Mouse (Mus musculus) intestine, embryonic 15.5 days (tissue): ENCODE results near the gene Ccdc141. TPM values are rescaled to one million over a fixed set of nuclear protein-coding genes. Genes with fewer than 3 reads are reported as not detected.

Experiments
- ATAC-seq: fragments of 200-750 bp; cut with Nextera tagmentation; 2 replicates; pipeline ENCODE4 v1.8.0; 2017; ENCODE audit warnings: moderate TSS enrichment, moderate library complexity
- H3K27ac ChIP-seq: fragments of 300-500 bp; sonication (generic); 2 replicates; pipeline ENCODE4 v1.5.1; 2015; ENCODE audit warnings: mild to moderate bottlenecking, inconsistent platforms
- H3K27me3 ChIP-seq: fragments of 300-500 bp; sonication (generic); replicated peaks from 2 replicates; pipeline ENCODE4 v1.6.1; 2015; ENCODE audit warnings: inconsistent platforms
- H3K36me3 ChIP-seq: fragments of 300-500 bp; sonication (generic); 2 replicates; pipeline ENCODE4 v1.6.1; 2015; ENCODE audit warnings: inconsistent platforms
- H3K4me1 ChIP-seq: fragments of 300-500 bp; sonication (generic); replicated peaks from 2 replicates; pipeline ENCODE4 v1.6.1; 2015; ENCODE audit warnings: inconsistent platforms
- H3K4me2 ChIP-seq: fragments of 300-500 bp; sonication (generic); replicated peaks from 2 replicates; pipeline ENCODE4 v1.6.1; 2015; ENCODE audit warnings: mild to moderate bottlenecking, inconsistent platforms
- H3K4me3 ChIP-seq: fragments of 300-500 bp; sonication (generic); replicated peaks from 2 replicates; pipeline ENCODE4 v1.5.1; 2015; ENCODE audit warnings: inconsistent platforms
- H3K9ac ChIP-seq: fragments of 300-500 bp; sonication (generic); 2 replicates; pipeline ENCODE4 v1.6.1; 2015; ENCODE audit warnings: inconsistent platforms
- H3K9me3 ChIP-seq: fragments of 300-500 bp; sonication (generic); 2 replicates; pipeline ENCODE4 v1.6.1; 2016; ENCODE audit warnings: inconsistent platforms
- WGBS: fragments of 180-500 bp; shearing (Covaris S2); methylation state at CpG from one replicate; pipeline ENCODE4 v1.1.7; 2015; 5-methylcytosine and 5-hydroxymethylcytosine counted together
- polyA plus RNA-seq: library from polyadenylated mRNA; unstranded; fragments of >200 nt; fragmentation: Nextera tagmentation; extraction: Ambion mirVana; gene quantifications from 2 replicates; pipeline ENCODE4 v1.2.1, GENCODE M21; 2015

Ccdc141 gene
- polyA plus RNA-seq, 1 experiment from 2014 or later = 5.6 TPM

DNA sequence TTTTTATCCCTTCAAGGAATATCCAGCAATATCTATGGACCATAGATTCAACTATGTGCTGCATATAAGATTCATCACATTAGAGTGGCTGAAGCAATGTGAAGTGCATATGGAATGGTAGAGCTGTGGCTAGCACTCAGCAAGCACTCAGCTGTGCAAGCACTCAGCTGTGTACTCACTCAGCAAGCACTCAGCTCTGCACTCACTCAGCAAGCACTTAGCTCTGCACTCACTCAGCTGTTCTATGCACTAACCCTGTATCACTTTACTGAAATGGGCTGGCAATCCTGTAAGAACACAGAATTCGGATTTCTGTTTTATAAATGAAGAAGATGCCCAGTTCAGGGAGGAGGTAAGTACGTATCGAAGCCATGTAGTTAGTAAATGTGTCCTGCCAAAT is 89.8 kb downstream of the Ccdc141 start:
- H3K4me2 ChIP-seq = no peak overlapping the region
- H3K36me3 ChIP-seq = no peaks in the 10 kb centered on the region
- H3K27ac ChIP-seq = no peak overlapping the region
- H3K4me1 ChIP-seq = no peaks in the 10 kb centered on the region
- H3K9me3 ChIP-seq = no peaks in the 10 kb centered on the region
- H3K4me3 ChIP-seq = no peak overlapping the region
- H3K27me3 ChIP-seq = no peaks in the 10 kb centered on the region
- ATAC-seq = no peak
- H3K9ac ChIP-seq = no peak overlapping the region
- WGBS = 91% methylated on average over 3 of the region's 3 CpGs

GRCm38 (mm10) chr2:77078746-77079145 is 91.7 kb downstream of the Ccdc141 start:
- 71% methylated on average over 4 of the region's 4 CpGs for WGBS
- ATAC-seq = no peak

DNA sequence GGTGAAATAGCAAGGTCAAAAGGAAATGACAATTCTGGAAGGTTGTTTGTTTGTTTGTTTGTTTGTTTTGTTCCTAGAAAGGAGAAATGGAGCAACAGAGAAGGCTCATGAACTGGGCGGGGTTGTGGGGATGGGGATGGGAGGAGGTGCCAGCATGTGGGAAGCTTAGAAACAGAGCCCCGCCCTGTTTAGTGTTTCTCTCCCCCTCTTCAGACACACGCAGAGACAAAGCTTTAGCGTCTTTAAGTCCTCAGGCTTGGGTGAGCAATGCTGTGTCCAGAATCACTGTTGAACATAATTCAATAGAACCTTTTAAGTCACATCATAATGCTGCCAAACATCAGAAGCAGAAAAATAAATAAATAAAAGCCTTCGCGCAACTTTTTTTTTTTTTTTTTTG is 96.1 kb downstream of the Ccdc141 start:
- Histone ChIP-seq H3K27ac (no peak overlapping the region), H3K36me3 (no peaks in the 10 kb centered on the region), H3K9ac (no peak overlapping the region), H3K27me3 (no peaks in the 10 kb centered on the region), H3K4me1 (no peaks in the 10 kb centered on the region), H3K4me3 (no peak overlapping the region), H3K4me2 (no peak overlapping the region), H3K9me3 (no peaks in the 10 kb centered on the region)
- 63% methylated on average over 6 of the region's 6 CpGs for WGBS
- ATAC-seq = no peak

More at GRCm38 (mm10) chr2:77078746-77079145, 91.7 kb downstream of the Ccdc141 start:
- H3K9me3 ChIP-seq = no peaks in the 10 kb centered on the region
- H3K27me3 ChIP-seq = no peaks in the 10 kb centered on the region
- no peak overlapping the region for H3K4me2 ChIP-seq
- no peaks in the 10 kb centered on the region for H3K4me1 ChIP-seq
- H3K4me3 ChIP-seq = no peak overlapping the region
- no peak overlapping the region for H3K27ac ChIP-seq
- H3K36me3 ChIP-seq = no peaks in the 10 kb centered on the region
- H3K9ac ChIP-seq = no peak overlapping the region

- no peaks in the 10 kb centered on the region for H3K27me3 ChIP-seq
- H3K27ac ChIP-seq = no peak overlapping the region
- no peak for ATAC-seq
- no peaks in the 10 kb centered on the region for H3K9me3 ChIP-seq
- WGBS = 68% methylated on average over 5 of the region's 5 CpGs
- H3K9ac ChIP-seq = no peak overlapping the region
- no peak overlapping the region for H3K4me2 ChIP-seq
- no peaks in the 10 kb centered on the region for H3K4me1 ChIP-seq
- H3K4me3 ChIP-seq = no peak overlapping the region
- no peaks in the 10 kb centered on the region for H3K36me3 ChIP-seq
These were observed 96.5 kb downstream of the Ccdc141 start for GRCm38 (mm10) chr2:77073930-77074329.

GRCm38 (mm10) chr2:77065294-77065693 is 105.1 kb downstream of the Ccdc141 start:
- Histone ChIP-seq H3K9me3 (no peaks in the 10 kb centered on the region), H3K4me3 (no peak overlapping the region), H3K4me2 (no peak overlapping the region), H3K36me3 (no peaks in the 10 kb centered on the region), H3K27me3 (no peaks in the 10 kb centered on the region), H3K27ac (no peak overlapping the region), H3K4me1 (no peaks in the 10 kb centered on the region), H3K9ac (no peak overlapping the region)
- WGBS = 31% methylated on average over 6 of the region's 6 CpGs
- ATAC-seq = no peak

DNA sequence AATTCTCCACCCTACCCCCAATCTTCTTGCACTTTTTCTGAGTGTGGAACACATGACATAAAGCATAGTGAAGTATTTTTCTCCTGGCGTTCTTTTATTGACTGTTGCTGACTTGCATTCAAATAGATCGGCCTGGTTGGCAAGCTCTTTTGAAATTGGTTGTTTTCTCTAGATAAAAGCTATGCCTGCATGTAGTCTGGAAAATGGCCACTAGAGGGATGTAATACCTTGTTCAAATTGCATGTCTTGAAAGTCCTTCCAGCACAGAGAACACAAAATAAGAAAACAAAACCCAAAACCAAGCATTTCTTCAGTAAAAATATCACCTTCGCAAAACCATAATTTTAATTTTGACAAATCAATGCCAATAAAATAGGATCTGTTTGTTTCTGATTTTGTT is 108.6 kb downstream of the Ccdc141 start:
- no peak for ATAC-seq
- Histone ChIP-seq H3K27ac (no peak overlapping the region), H3K36me3 (no peaks in the 10 kb centered on the region), H3K9me3 (no peaks in the 10 kb centered on the region), H3K4me3 (no peak overlapping the region), H3K9ac (no peak overlapping the region), H3K27me3 (no peaks in the 10 kb centered on the region), H3K4me2 (no peak overlapping the region), H3K4me1 (no peaks in the 10 kb centered on the region)
- WGBS = 41% methylated on average over 3 of the region's 3 CpGs

DNA sequence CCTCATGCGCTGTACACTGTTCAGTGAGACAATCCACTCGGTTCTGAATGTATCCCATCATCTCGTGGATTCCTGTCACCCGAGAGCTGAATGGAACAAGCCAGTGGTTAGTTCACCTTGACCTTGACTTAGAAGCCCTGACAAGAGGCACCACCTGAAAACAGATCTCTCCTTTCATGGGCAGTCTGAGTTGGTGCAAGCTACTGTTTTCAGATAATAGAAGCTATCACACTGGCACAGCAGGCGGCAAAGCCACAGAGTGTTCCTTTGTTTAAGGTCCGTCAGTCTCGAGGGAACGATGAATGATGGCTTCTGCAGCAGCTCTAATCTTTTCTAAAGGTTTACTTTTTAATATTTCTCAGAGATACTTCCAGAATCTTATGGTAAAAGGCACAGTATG is 110.8 kb downstream of the Ccdc141 start:
- H3K4me1 ChIP-seq = no peaks in the 10 kb centered on the region
- no peak for ATAC-seq
- no peaks in the 10 kb centered on the region for H3K27me3 ChIP-seq
- no peak overlapping the region for H3K27ac ChIP-seq
- H3K36me3 ChIP-seq = no peaks in the 10 kb centered on the region
- H3K4me3 ChIP-seq = no peak overlapping the region
- H3K9me3 ChIP-seq = no peaks in the 10 kb centered on the region
- 69% methylated on average over 8 of the region's 8 CpGs for WGBS
- no peak overlapping the region for H3K4me2 ChIP-seq
- H3K9ac ChIP-seq = no peak overlapping the region

DNA sequence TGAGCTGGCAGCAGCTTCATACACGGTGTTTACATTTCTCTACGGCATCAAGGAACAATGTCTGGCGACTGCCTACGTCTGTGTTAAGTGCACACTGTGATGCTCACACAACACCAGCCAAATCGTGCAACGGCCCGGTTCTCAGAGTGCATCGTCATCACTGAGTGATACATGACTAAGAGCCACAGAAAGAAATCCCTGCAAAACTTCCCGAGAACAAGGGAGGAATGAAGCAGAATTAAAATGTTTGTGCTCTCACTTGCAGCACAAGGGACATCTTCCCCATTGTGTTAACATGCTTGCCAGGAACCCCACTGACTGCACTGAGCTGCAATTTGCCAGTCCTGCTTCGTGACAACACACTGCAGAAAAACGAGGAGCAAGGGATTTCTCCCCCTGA is 114.1 kb downstream of the Ccdc141 start:
- Histone ChIP-seq H3K27ac (no peak overlapping the region), H3K9me3 (no peaks in the 10 kb centered on the region), H3K9ac (no peak overlapping the region), H3K4me2 (no peak overlapping the region), H3K36me3 (no peaks in the 10 kb centered on the region), H3K27me3 (no peaks in the 10 kb centered on the region), H3K4me1 (no peaks in the 10 kb centered on the region), H3K4me3 (no peak overlapping the region)
- no peak for ATAC-seq
- WGBS = 47% methylated on average over 11 of the region's 11 CpGs

DNA sequence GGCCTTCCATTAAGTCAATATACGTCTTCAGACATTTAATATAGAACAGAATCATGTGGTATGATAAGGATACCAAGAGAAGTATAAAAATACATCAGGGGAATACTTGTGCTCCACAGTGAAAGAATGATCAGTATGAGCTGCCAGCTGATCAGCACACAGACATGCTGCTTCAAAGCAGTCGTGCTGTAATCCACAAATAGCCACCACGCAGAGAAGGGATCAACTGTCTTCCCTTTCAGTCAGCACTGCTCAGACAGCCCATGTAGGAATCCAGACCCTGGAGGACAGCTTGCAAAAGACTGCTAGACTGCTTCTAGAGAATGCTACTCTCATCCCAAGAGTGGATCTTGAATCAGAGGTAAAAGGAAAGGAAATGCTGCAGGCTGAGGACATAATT is 127.5 kb downstream of the Ccdc141 start:
- H3K4me3 ChIP-seq = no peak overlapping the region
- H3K4me1 ChIP-seq = no peaks in the 10 kb centered on the region
- H3K36me3 ChIP-seq = no peaks in the 10 kb centered on the region
- no peaks in the 10 kb centered on the region for H3K9me3 ChIP-seq
- no peak for ATAC-seq
- 67% methylated on average over 3 of the region's 3 CpGs for WGBS
- no peak overlapping the region for H3K4me2 ChIP-seq
- H3K27ac ChIP-seq = no peak overlapping the region
- H3K9ac ChIP-seq = no peak overlapping the region
- no peaks in the 10 kb centered on the region for H3K27me3 ChIP-seq

DNA sequence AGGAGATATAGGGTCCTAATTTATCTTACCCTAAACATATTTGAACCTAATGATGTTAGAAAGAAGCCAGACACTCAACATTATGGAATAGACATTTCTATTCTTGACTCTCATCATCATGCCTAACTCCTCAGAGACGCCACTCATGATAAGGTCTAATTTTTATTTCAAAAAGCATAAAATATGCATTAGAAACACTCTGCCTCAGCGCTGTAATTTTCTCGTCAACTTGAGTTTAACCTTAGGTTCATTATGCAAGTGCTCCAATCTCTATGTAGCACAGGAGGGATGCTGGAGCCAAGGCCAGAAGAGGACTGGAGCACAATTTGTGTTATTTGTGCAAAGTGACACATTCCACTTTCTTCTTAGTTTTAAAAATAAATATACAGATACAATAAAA is 130.8 kb downstream of the Ccdc141 start:
- Histone ChIP-seq H3K27me3 (no peaks in the 10 kb centered on the region), H3K4me3 (no peak overlapping the region), H3K4me2 (no peak overlapping the region), H3K27ac (no peak overlapping the region), H3K4me1 (no peaks in the 10 kb centered on the region), H3K9ac (no peak overlapping the region), H3K9me3 (no peaks in the 10 kb centered on the region), H3K36me3 (no peaks in the 10 kb centered on the region)
- WGBS = 86% methylated on average over 3 of the region's 3 CpGs
- no peak for ATAC-seq

GRCm38 (mm10) chr2:77039281-77039680 is 131.2 kb downstream of the Ccdc141 start:
- Histone ChIP-seq H3K9me3 (no peaks in the 10 kb centered on the region), H3K4me1 (no peaks in the 10 kb centered on the region), H3K4me2 (no peak overlapping the region), H3K9ac (no peak overlapping the region), H3K27me3 (no peaks in the 10 kb centered on the region), H3K27ac (no peak overlapping the region), H3K4me3 (no peak overlapping the region), H3K36me3 (no peaks in the 10 kb centered on the region)
- ATAC-seq = no peak
- 71% methylated on average over 4 of the region's 4 CpGs for WGBS

DNA sequence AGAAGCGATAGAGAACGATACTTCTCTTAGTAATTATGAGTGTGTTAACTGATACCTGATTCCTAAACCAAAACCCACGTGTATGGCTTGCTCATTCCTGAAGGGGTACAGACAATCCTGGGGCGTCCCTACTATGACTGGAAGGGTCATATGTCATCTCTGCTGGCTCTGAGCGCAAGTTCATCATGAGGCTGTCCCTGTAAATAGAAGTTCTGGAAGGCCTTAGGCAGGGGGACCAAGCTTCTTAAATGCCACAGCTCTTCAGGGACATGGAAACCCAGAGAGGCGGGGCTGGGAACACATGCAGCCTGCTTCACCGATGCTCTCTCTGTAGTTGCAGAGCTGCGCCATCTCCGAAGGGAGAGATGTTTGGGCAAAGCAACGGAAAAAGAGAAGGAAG is 133.2 kb downstream of the Ccdc141 start:
- WGBS = 86% methylated on average over 10 of the region's 10 CpGs
- no peaks in the 10 kb centered on the region for H3K36me3 ChIP-seq

DNA sequence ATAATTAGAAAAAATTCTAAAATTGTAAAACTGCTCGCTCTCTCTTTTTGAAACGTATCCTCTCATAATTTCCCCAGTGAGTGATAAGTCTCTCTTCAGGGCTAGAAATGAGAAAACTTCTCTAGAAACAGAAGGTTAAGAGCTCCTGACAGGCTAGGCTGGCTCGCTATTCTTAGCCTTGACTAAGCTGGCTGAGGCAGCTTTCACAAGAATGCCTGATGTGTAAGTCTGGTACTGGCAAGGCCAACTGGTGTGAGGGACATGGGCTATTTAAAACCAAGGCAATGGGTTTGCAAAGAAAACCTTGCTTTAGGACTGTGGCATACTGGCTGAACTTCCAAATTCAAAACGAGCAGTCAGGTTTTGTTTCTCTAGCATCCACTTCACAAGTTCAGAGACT is 136.3 kb downstream of the Ccdc141 start:
- Histone ChIP-seq H3K4me3 (no peak overlapping the region), H3K9me3 (no peaks in the 10 kb centered on the region), H3K9ac (no peak overlapping the region), H3K36me3 (no peaks in the 10 kb centered on the region), H3K27me3 (no peaks in the 10 kb centered on the region), H3K4me1 (no peaks in the 10 kb centered on the region), H3K27ac (no peak overlapping the region), H3K4me2 (no peak overlapping the region)
- no peak for ATAC-seq
- 88% methylated on average over 4 of the region's 4 CpGs for WGBS

More for the DNA sequence above, 133.2 kb downstream of the Ccdc141 start:
- no peaks in the 10 kb centered on the region for H3K27me3 ChIP-seq
- no peaks in the 10 kb centered on the region for H3K9me3 ChIP-seq
- ATAC-seq = no peak
- no peaks in the 10 kb centered on the region for H3K4me1 ChIP-seq
- no peak overlapping the region for H3K4me3 ChIP-seq
- H3K27ac ChIP-seq = no peak overlapping the region
- no peak overlapping the region for H3K4me2 ChIP-seq
- H3K9ac ChIP-seq = no peak overlapping the region
